Mouse (Mus musculus) stomach, postnatal 0 days (tissue): Measurements from ENCODE around the gene Ascl5.

Source experiments
- CTCF ChIP-seq: IDR thresholded peaks from 2 replicates; pipeline ENCODE4 v1.5.1; 2016; ENCODE audit warnings: antibody characterized with exemption, low read depth, mild to moderate bottlenecking, moderate library complexity
- EP300 ChIP-seq: optimal IDR thresholded peaks from 2 replicates; pipeline ENCODE3; 2016; ENCODE audit warnings: antibody characterized with exemption

GRCm38 (mm10) chr1:136018390-136019189 is 32.0 kb upstream of the Ascl5 start:
- TF ChIP-seq CTCF, result no peak
- TF ChIP-seq EP300, result no peak
